Mouse (Mus musculus): ENCODE results near the gene Arsg. TPM values are rescaled to one million over a fixed set of nuclear protein-coding genes. Genes with fewer than 3 reads are reported as not detected.
"Not testable (repeated sequence)": the region's sequence is repeated elsewhere in the genome, so short reads cannot be mapped to it uniquely, and the experiment has no call there.

Arsg gene
- polyA plus RNA-seq, 1 experiment from 2014 or later = 4.2 TPM

GRCm38 (mm10) chr11:109487111-109487510, 13.9 kb downstream of the Arsg start:
- no peaks in the 10 kb centered on the region for H3K4me1 ChIP-seq
- no peak overlapping the region for H3K4me3 ChIP-seq
- ATAC-seq (ENCODE audit: low FRiP score, low read depth) = no peak
- WGBS = 38% methylated on average over 1 of the region's 1 CpGs
- H3K9me3 ChIP-seq = no peaks in the 10 kb centered on the region
- H3K9ac ChIP-seq = no peak overlapping the region
- H3K36me3 ChIP-seq = no peaks in the 10 kb centered on the region
- H3K27me3 ChIP-seq = no peaks in the 10 kb centered on the region
- no peak overlapping the region for H3K4me2 ChIP-seq (replicated peaks)
- H3K27ac ChIP-seq = no peak overlapping the region

- Histone ChIP-seq H3K9me3 (no peaks in the 10 kb centered on the region), H3K36me3 (no peaks in the 10 kb centered on the region), H3K4me3 (no peak overlapping the region), H3K27me3 (no peaks in the 10 kb centered on the region), H3K27ac (no peak overlapping the region), H3K9ac (no peak overlapping the region), H3K4me2 (replicated peaks) (no peak overlapping the region), H3K4me1 (no peaks in the 10 kb centered on the region)
- ATAC-seq (ENCODE audit: low FRiP score, low read depth) = no peak
- WGBS = 77% methylated on average over 10 of the region's 10 CpGs
Observed at GRCm38 (mm10) chr11:109487991-109488684, 15.0 kb downstream of the Arsg start.

GRCm38 (mm10) chr11:109489763-109490162, 16.6 kb downstream of the Arsg start:
- H3K27ac ChIP-seq = no peak overlapping the region
- H3K4me3 ChIP-seq = no peak overlapping the region
- H3K36me3 ChIP-seq = no peaks in the 10 kb centered on the region
- ATAC-seq (ENCODE audit: low FRiP score, low read depth) = no peak
- no peak overlapping the region for H3K9ac ChIP-seq
- H3K27me3 ChIP-seq = no peaks in the 10 kb centered on the region
- 56% methylated on average over 2 of the region's 2 CpGs for WGBS
- no peaks in the 10 kb centered on the region for H3K9me3 ChIP-seq
- H3K4me2 ChIP-seq (replicated peaks) = no peak overlapping the region
- H3K4me1 ChIP-seq = peaks cover 2% of the 10 kb centered on the region

GRCm38 (mm10) chr11:109491844-109492243, 18.7 kb downstream of the Arsg start:
- Histone ChIP-seq H3K9me3 (no peaks in the 10 kb centered on the region), H3K4me2 (replicated peaks) (no peak overlapping the region), H3K9ac (no peak overlapping the region), H3K4me3 (no peak overlapping the region), H3K36me3 (no peaks in the 10 kb centered on the region), H3K27me3 (peaks cover 6% of the 10 kb centered on the region; the same call in 1 of the 2 replicates), H3K4me1 (peaks cover 14% of the 10 kb centered on the region), H3K27ac (no peak overlapping the region)
- 65% methylated on average over 4 of the region's 4 CpGs for WGBS
- no peak for ATAC-seq (ENCODE audit: low FRiP score, low read depth)

GRCm38 (mm10) chr11:109492847-109493464, 19.8 kb downstream of the Arsg start:
- not testable (repeated sequence) for H3K27me3 ChIP-seq; H3K9me3 ChIP-seq; H3K27ac ChIP-seq; H3K36me3 ChIP-seq; H3K9ac ChIP-seq; ATAC-seq (ENCODE audit: low FRiP score, low read depth); H3K4me3 ChIP-seq; H3K4me2 ChIP-seq (replicated peaks)
- WGBS = 71% methylated on average over 8 of the region's 8 CpGs
- H3K4me1 ChIP-seq = peaks cover 14% of the 10 kb centered on the region

- Histone ChIP-seq H3K4me2 (replicated peaks) (no peak overlapping the region), H3K36me3 (no peaks in the 10 kb centered on the region), H3K9me3 (no peaks in the 10 kb centered on the region), H3K4me1 (peaks cover 20% of the 10 kb centered on the region), H3K27ac (no peak overlapping the region), H3K9ac (no peak overlapping the region), H3K4me3 (no peak overlapping the region), H3K27me3 (peaks cover 6% of the 10 kb centered on the region; the same call in 1 of the 2 replicates)
- no peak for ATAC-seq (ENCODE audit: low FRiP score, low read depth)
- WGBS = 36% methylated on average over 24 of the region's 24 CpGs
Observed at GRCm38 (mm10) chr11:109494890-109495770, 22.0 kb downstream of the Arsg start.

GRCm38 (mm10) chr11:109495771-109496474, 22.7 kb downstream of the Arsg start:
- no peak for ATAC-seq (ENCODE audit: low FRiP score, low read depth)
- Histone ChIP-seq H3K4me1 (peaks cover 20% of the 10 kb centered on the region), H3K9me3 (no peaks in the 10 kb centered on the region), H3K27ac (no peak overlapping the region), H3K4me2 (replicated peaks) (no peak overlapping the region), H3K9ac (no peak overlapping the region), H3K36me3 (no peaks in the 10 kb centered on the region), H3K27me3 (peaks cover 6% of the 10 kb centered on the region; the same call in 1 of the 2 replicates), H3K4me3 (no peak overlapping the region)
- 41% methylated on average over 14 of the region's 14 CpGs for WGBS

- no peak overlapping the region for H3K4me3 ChIP-seq
- no peak overlapping the region for H3K9ac ChIP-seq
- H3K27ac ChIP-seq = no peak overlapping the region
Observed at GRCm38 (mm10) chr11:109496475-109496993, 23.4 kb downstream of the Arsg start.

GRCm38 (mm10) chr11:109496996-109497714, 24.0 kb downstream of the Arsg start:
- Histone ChIP-seq H3K27me3 (peaks cover 6% of the 10 kb centered on the region; the same call in 1 of the 2 replicates), H3K4me3 (no peak overlapping the region), H3K9ac (no peak overlapping the region), H3K4me2 (replicated peaks) (no peak overlapping the region), H3K4me1 (peaks cover 20% of the 10 kb centered on the region), H3K27ac (no peak overlapping the region), H3K36me3 (no peaks in the 10 kb centered on the region), H3K9me3 (no peaks in the 10 kb centered on the region)
- ATAC-seq (ENCODE audit: low FRiP score, low read depth) = no peak
- 62% methylated on average over 6 of the region's 6 CpGs for WGBS

More at GRCm38 (mm10) chr11:109496475-109496993, 23.4 kb downstream of the Arsg start:
- no peak overlapping the region for H3K4me2 ChIP-seq (replicated peaks)
- peaks cover 6% of the 10 kb centered on the region; the same call in 1 of the 2 replicates for H3K27me3 ChIP-seq
- no peak for ATAC-seq (ENCODE audit: low FRiP score, low read depth)
- H3K9me3 ChIP-seq = no peaks in the 10 kb centered on the region
- peaks cover 20% of the 10 kb centered on the region for H3K4me1 ChIP-seq
- WGBS = 84% methylated on average over 7 of the region's 7 CpGs
- no peaks in the 10 kb centered on the region for H3K36me3 ChIP-seq

- H3K27me3 ChIP-seq = peaks cover 6% of the 10 kb centered on the region; the same call in 1 of the 2 replicates
- H3K27ac ChIP-seq = no peak overlapping the region
- no peak overlapping the region for H3K4me3 ChIP-seq
- peaks cover 20% of the 10 kb centered on the region for H3K4me1 ChIP-seq
- no peaks in the 10 kb centered on the region for H3K9me3 ChIP-seq
- H3K9ac ChIP-seq = no peak overlapping the region
- 70% methylated on average over 9 of the region's 9 CpGs for WGBS
- no peak for ATAC-seq (ENCODE audit: low FRiP score, low read depth)
- H3K36me3 ChIP-seq = no peaks in the 10 kb centered on the region
- no peak overlapping the region for H3K4me2 ChIP-seq (replicated peaks)
Observed at GRCm38 (mm10) chr11:109497990-109498389, 24.8 kb downstream of the Arsg start.

GRCm38 (mm10) chr11:109500206-109500605, 27.0 kb downstream of the Arsg start:
- peaks cover 13% of the 10 kb centered on the region for H3K4me1 ChIP-seq
- ATAC-seq (ENCODE audit: low FRiP score, low read depth) = no peak
- H3K9me3 ChIP-seq = no peaks in the 10 kb centered on the region
- no peak overlapping the region for H3K27ac ChIP-seq
- H3K36me3 ChIP-seq = no peaks in the 10 kb centered on the region
- H3K4me3 ChIP-seq = no peak overlapping the region
- H3K9ac ChIP-seq = no peak overlapping the region
- WGBS = 90% methylated on average over 5 of the region's 5 CpGs
- peaks cover 6% of the 10 kb centered on the region; the same call in 1 of the 2 replicates for H3K27me3 ChIP-seq
- no peak overlapping the region for H3K4me2 ChIP-seq (replicated peaks)
